Mouse (Mus musculus) mesoderm, embryonic 11.5 days (tissue): ENCODE data around the gene Clec2l.

Experiments used
- DNase-seq: peaks from one replicate; pipeline ENCODE4 v3.0.0-alpha.2; 2012; ENCODE audit warnings: low read depth, low spot score

Clec2l gene

DNA sequence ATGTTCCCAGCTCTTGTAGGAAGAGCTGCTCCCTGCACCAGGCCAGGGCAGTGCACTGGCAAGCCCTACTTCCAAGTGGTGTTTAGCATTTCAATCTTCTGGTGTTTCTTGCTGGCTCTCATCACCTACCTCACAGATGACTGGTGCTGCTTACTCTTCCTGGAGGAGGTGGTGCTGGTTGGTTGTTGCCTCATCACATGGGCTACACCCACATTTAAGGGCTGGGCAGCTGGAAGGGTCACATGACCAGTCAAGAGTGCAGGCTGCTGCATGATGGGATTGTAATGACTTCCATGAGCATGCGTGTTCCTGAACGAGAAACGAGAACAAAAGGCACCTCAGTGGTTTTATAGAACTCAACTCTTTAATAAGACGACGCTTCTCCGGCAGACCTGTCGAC, 55.8 kb downstream of the Clec2l start:
- no peak for DNase-seq

GRCm38 (mm10) chr6:38719229-38719628, 56.4 kb downstream of the Clec2l start:
- no peak for DNase-seq

- DNase-seq: no peak
Observed at GRCm38 (mm10) chr6:38721361-38721760, 58.5 kb downstream of the Clec2l start.

DNA sequence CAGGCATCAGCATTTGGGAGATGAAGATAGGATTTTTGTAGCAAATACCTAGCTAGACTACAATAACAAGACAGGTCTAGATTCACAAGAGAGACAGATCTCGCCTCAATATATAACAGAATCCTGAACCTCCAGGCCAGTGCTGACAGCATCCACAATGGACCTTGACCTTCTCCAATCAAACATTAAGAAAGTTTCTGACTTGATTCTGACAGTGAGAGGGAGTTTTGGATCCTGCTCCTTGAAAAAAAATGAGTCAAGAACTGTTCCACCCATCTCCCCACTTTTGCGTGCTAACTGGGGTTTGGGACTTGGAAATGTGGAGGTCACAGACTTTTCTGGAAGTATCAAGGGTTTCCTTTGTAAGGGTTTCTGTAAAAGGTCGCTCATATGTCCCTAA, 62.6 kb downstream of the Clec2l start:
- DNase-seq: no peak
